Mouse (Mus musculus) kidney, embryonic 16.5 days (tissue): ENCODE measurements around the gene Utp14b. TPM values are rescaled to one million over a fixed set of nuclear protein-coding genes. Genes with fewer than 3 reads are reported as not detected.

Source experiments
- ATAC-seq: fragments of 200-750 bp; cut with Nextera tagmentation; 2 replicates; pipeline ENCODE4 v1.8.0; 2017; ENCODE audit warnings: moderate TSS enrichment; ENCODE audit not compliant: low FRiP score, low TSS enrichment
- H3K27ac ChIP-seq: fragments of 300-500 bp; sonication (generic); 2 replicates; pipeline ENCODE4 v1.5.1; 2014; ENCODE audit warnings: low read length
- H3K27me3 ChIP-seq: fragments of 300-500 bp; sonication (generic); 2 replicates; pipeline ENCODE4 v1.6.1; 2014; ENCODE audit warnings: low read length, control low read depth, mixed read lengths; ENCODE audit not compliant: insufficient read depth
- H3K36me3 ChIP-seq: fragments of 300-500 bp; sonication (generic); 2 replicates; pipeline ENCODE4 v1.6.1; 2014; ENCODE audit warnings: low read length, control low read depth, mixed read lengths; ENCODE audit not compliant: insufficient read depth
- H3K4me1 ChIP-seq: fragments of 300-500 bp; sonication (generic); 2 replicates; pipeline ENCODE4 v1.6.1; 2014; ENCODE audit warnings: low read length, control low read depth, mixed read lengths; ENCODE audit not compliant: insufficient read depth
- H3K4me2 ChIP-seq: fragments of 300-500 bp; sonication (generic); replicated peaks from 2 replicates; pipeline ENCODE4 v1.6.1; 2014; ENCODE audit warnings: low read depth, low read length
- H3K4me3 ChIP-seq: fragments of 300-500 bp; sonication (generic); 2 replicates; pipeline ENCODE4 v1.5.1; 2014; ENCODE audit warnings: mild to moderate bottlenecking, low read length
- H3K9ac ChIP-seq: fragments of 300-500 bp; sonication (generic); replicated peaks from 2 replicates; pipeline ENCODE4 v1.6.1; 2014; ENCODE audit warnings: low read length
- H3K9me3 ChIP-seq: fragments of 300-500 bp; sonication (generic); 2 replicates; pipeline ENCODE4 v1.6.1; 2016; ENCODE audit warnings: low read length, control low read depth
- WGBS: fragments of 180-500 bp; shearing (Covaris S2); extraction: QIAGEN DNeasy Blood & Tissue Kit; methylation state at CpG from one replicate; pipeline ENCODE4 v1.1.7; 2014; 5-methylcytosine and 5-hydroxymethylcytosine counted together
- polyA plus RNA-seq: library from polyadenylated mRNA; unstranded; fragments of >200 nt; fragmentation: Nextera tagmentation; extraction: Ambion mirVana; gene quantifications from 2 replicates; pipeline ENCODE4 v1.2.1, GENCODE M21; 2015

Gene Utp14b
- polyA plus RNA-seq, 1 experiment from 2014 or later = 2.9 TPM

GRCm38 (mm10) chr1:78682291-78682690 lies 24.5 kb downstream of the Utp14b start:
- WGBS = 91% methylated on average over 3 of the region's 3 CpGs
- ATAC-seq = no peak

GRCm38 (mm10) chr1:78684128-78684527 lies 26.3 kb downstream of the Utp14b start:
- Histone ChIP-seq H3K9ac (no peak overlapping the region), H3K4me1 (no peaks in the 10 kb centered on the region), H3K36me3 (0 out of 2 replicates have a peak, but pooled peaks cover 12% of the 10 kb centered on the region), H3K9me3 (no peaks in the 10 kb centered on the region), H3K27ac (no peak overlapping the region), H3K4me2 (no peak overlapping the region), H3K4me3 (no peak overlapping the region), H3K27me3 (no peaks in the 10 kb centered on the region)
- ATAC-seq = no peak
- whole genome bisulfite sequencing = 85% methylated on average over 8 of the region's 8 CpGs

More at GRCm38 (mm10) chr1:78682291-78682690, 24.5 kb downstream of the Utp14b start:
- Histone ChIP-seq H3K4me3 (no peak overlapping the region), H3K36me3 (0 out of 2 replicates have a peak, but pooled peaks cover 5% of the 10 kb centered on the region), H3K27ac (no peak overlapping the region), H3K27me3 (no peaks in the 10 kb centered on the region), H3K9ac (no peak overlapping the region), H3K4me2 (no peak overlapping the region), H3K4me1 (no peaks in the 10 kb centered on the region), H3K9me3 (no peaks in the 10 kb centered on the region)

GRCm38 (mm10) chr1:78686872-78687271 lies 29.0 kb downstream of the Utp14b start:
- H3K27me3 ChIP-seq = no peaks in the 10 kb centered on the region
- no peak overlapping the region for H3K4me3 ChIP-seq
- no peaks in the 10 kb centered on the region for H3K9me3 ChIP-seq
- H3K9ac ChIP-seq = no peak overlapping the region
- H3K4me2 ChIP-seq = no peak overlapping the region
- ATAC-seq = no peak
- no peak overlapping the region for H3K27ac ChIP-seq
- no peaks in the 10 kb centered on the region for H3K4me1 ChIP-seq
- H3K36me3 ChIP-seq = peaks cover 22% of the 10 kb centered on the region

DNA sequence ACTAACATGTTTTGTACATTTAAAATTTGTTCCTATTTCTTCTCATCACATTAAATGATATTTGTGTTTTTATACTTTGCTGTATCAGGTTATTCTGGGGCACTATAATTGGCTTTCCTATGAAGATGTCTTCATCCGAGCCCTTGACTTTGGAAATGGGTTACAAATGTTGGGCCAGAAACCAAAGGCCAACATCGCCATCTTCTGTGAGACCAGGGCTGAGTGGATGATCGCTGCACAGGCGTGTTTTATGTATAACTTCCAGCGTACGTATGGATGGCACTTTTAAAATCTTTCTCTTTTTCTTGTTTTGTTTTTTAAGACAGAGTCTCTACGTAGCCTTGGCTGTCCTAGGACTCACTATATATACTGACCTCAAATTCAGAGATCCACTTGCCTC lies 30.3 kb downstream of the Utp14b start:
- Histone ChIP-seq H3K4me3 (no peak overlapping the region), H3K9ac (no peak overlapping the region), H3K27me3 (no peaks in the 10 kb centered on the region), H3K4me1 (no peaks in the 10 kb centered on the region), H3K9me3 (no peaks in the 10 kb centered on the region), H3K4me2 (no peak overlapping the region), H3K27ac (no peak overlapping the region), H3K36me3 (peaks cover 31% of the 10 kb centered on the region)
- ATAC-seq = no peak
- WGBS = 85% methylated on average over 7 of the region's 7 CpGs

DNA sequence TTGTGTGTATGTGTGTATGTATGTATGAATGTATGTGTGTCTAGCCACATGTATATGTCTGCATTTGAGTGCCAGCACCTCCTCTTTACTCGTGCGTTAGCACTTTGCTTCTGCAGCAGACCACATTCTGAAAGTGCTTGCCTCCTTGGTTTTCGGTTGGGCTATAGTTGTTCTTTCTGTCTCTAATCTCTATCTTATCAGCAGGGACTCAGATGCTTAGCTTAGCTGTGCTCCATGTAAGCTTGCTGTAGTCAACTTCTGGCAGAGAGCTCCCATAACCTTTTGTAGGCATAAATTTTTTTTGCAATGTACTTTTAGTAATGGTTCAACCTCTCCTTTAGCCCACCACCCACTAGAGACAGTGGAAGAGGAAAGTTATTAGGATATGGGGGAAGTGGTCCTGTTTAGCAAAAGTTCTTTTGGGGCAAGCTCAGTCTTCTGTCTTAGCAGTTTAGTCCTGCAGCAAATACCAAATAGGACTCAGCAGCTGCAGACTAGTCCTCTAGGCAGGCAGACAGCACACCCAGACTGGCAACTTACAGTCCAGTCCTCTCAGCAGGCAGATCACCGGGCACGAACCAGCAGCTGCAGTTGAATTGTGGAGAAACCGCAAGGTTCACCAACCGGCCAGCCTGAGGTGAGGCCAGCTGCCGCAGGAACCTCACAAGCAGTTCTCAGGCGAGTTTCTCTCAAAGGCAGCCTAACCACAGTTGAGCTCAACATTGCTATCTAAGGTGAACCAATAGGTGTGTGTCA lies 36.8 kb downstream of the Utp14b start:
- no peak for ATAC-seq
- H3K4me3 ChIP-seq = no peak overlapping the region
- 94% methylated on average over 9 of the region's 9 CpGs for WGBS
- no peak overlapping the region for H3K27ac ChIP-seq
- no peak overlapping the region for H3K4me2 ChIP-seq
- H3K4me1 ChIP-seq = no peaks in the 10 kb centered on the region
- no peaks in the 10 kb centered on the region for H3K9me3 ChIP-seq
- H3K36me3 ChIP-seq = peaks cover 58% of the 10 kb centered on the region
- no peak overlapping the region for H3K9ac ChIP-seq
- H3K27me3 ChIP-seq = no peaks in the 10 kb centered on the region

GRCm38 (mm10) chr1:78696305-78696704 lies 38.5 kb downstream of the Utp14b start:
- Histone ChIP-seq H3K9ac (no peak overlapping the region), H3K4me1 (no peaks in the 10 kb centered on the region), H3K9me3 (no peaks in the 10 kb centered on the region), H3K27ac (no peak overlapping the region), H3K4me2 (no peak overlapping the region), H3K27me3 (no peaks in the 10 kb centered on the region), H3K4me3 (no peak overlapping the region), H3K36me3 (peaks cover 52% of the 10 kb centered on the region)
- no peak for ATAC-seq
- 77% methylated on average over 2 of the region's 2 CpGs for WGBS

- peaks cover 55% of the 10 kb centered on the region for H3K36me3 ChIP-seq
- WGBS = 81% methylated on average over 5 of the region's 5 CpGs
- H3K4me1 ChIP-seq = no peaks in the 10 kb centered on the region
- H3K9ac ChIP-seq = no peak overlapping the region
- H3K9me3 ChIP-seq = no peaks in the 10 kb centered on the region
- no peak overlapping the region for H3K27ac ChIP-seq
- no peak overlapping the region for H3K4me2 ChIP-seq
- no peak for ATAC-seq
- H3K27me3 ChIP-seq = no peaks in the 10 kb centered on the region
- no peak overlapping the region for H3K4me3 ChIP-seq
These were observed 39.1 kb downstream of the Utp14b start for GRCm38 (mm10) chr1:78696903-78697302.

- no peaks in the 10 kb centered on the region for H3K27me3 ChIP-seq
- 57% methylated on average over 6 of the region's 6 CpGs for WGBS
- no peak overlapping the region for H3K27ac ChIP-seq
- no peak overlapping the region for H3K4me2 ChIP-seq
- peak; percentile 70 for ATAC-seq
- no peaks in the 10 kb centered on the region for H3K9me3 ChIP-seq
- H3K36me3 ChIP-seq = peaks cover 54% of the 10 kb centered on the region
- H3K4me3 ChIP-seq = no peak overlapping the region
- H3K4me1 ChIP-seq = no peaks in the 10 kb centered on the region
- H3K9ac ChIP-seq = no peak overlapping the region
These were observed 40.3 kb downstream of the Utp14b start for GRCm38 (mm10) chr1:78698138-78698537.

DNA sequence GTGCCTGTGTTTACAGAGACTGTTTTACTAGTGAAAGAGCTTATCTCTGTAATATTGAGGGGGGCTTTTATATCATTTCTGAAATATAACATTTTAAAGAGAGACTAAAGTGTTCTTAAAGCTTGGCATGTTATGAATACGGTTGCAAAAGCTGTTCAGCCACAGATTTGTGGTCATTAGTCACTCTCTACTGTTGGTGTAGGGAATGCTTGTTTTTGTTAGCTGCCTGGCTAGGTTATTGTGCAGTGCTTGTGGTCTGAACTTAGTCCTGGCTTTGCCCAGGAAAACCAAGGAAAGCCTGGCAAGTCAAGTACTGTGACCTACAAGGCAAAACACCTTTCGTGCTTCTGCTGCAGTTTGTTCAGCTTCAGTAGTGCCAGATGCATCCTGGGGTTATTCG lies 43.9 kb downstream of the Utp14b start:
- no peak for ATAC-seq
- Histone ChIP-seq H3K27me3 (no peaks in the 10 kb centered on the region), H3K36me3 (peaks cover 48% of the 10 kb centered on the region), H3K4me2 (no peak overlapping the region), H3K4me3 (no peak overlapping the region), H3K4me1 (no peaks in the 10 kb centered on the region), H3K9me3 (no peaks in the 10 kb centered on the region), H3K9ac (no peak overlapping the region), H3K27ac (no peak overlapping the region)
- 89% methylated on average over 3 of the region's 3 CpGs for WGBS

GRCm38 (mm10) chr1:78702282-78702963 lies 44.6 kb downstream of the Utp14b start:
- Histone ChIP-seq H3K4me2 (no peak overlapping the region), H3K9ac (no peak overlapping the region), H3K27me3 (no peaks in the 10 kb centered on the region), H3K4me1 (no peaks in the 10 kb centered on the region), H3K27ac (no peak overlapping the region), H3K36me3 (peaks cover 43% of the 10 kb centered on the region), H3K4me3 (no peak overlapping the region), H3K9me3 (no peaks in the 10 kb centered on the region)
- ATAC-seq = no peak
- 62% methylated on average over 14 of the region's 14 CpGs for WGBS
